Mouse (Mus musculus) mature B cell (primary cell): ENCODE results near the gene Ak9.

Source experiments
- in situ Hi-C: fragments of 300-500 bp; cut with MboI; formaldehyde crosslinking; loops from 2 replicates; pipeline ENCODE4 v1.14.3; 2019

The Ak9 gene

GRCm38 (mm10) chr10:41450780-41451522, 147.2 kb downstream of the Ak9 start:
- in situ Hi-C loops: no loop called here

- in situ Hi-C loops: no loop called here
Measured at GRCm38 (mm10) chr10:41451656-41452055, 147.9 kb downstream of the Ak9 start.

GRCm38 (mm10) chr10:41452791-41453190, 149.0 kb downstream of the Ak9 start:
- in situ Hi-C loops: no loop called here

GRCm38 (mm10) chr10:41459990-41460389, 156.2 kb downstream of the Ak9 start:
- in situ Hi-C loops: no loop called here

- in situ Hi-C loops: no loop called here
Measured at GRCm38 (mm10) chr10:41460501-41460900, 156.7 kb downstream of the Ak9 start.

- in situ Hi-C loops: no loop called here
Measured at GRCm38 (mm10) chr10:41461057-41461722, 157.4 kb downstream of the Ak9 start.

- in situ Hi-C loops: no loop called here
Measured at GRCm38 (mm10) chr10:41464401-41464955, 160.7 kb downstream of the Ak9 start.

- in situ Hi-C loops: no loop called here
Measured at GRCm38 (mm10) chr10:41467325-41467724, 163.5 kb downstream of the Ak9 start.

- in situ Hi-C loops: no loop called here
Measured at GRCm38 (mm10) chr10:41470693-41471092, 166.9 kb downstream of the Ak9 start.

- in situ Hi-C loops: no loop called here
Measured at GRCm38 (mm10) chr10:41472534-41472933, 168.8 kb downstream of the Ak9 start.

- in situ Hi-C loops: no loop called here
Measured at GRCm38 (mm10) chr10:41472962-41473481, 169.2 kb downstream of the Ak9 start.

GRCm38 (mm10) chr10:41473782-41474468, 170.1 kb downstream of the Ak9 start:
- in situ Hi-C loops: no loop called here

- in situ Hi-C loops: no loop called here
Measured at GRCm38 (mm10) chr10:41474981-41475391, 171.2 kb downstream of the Ak9 start.

- in situ Hi-C loops: no loop called here
Measured at GRCm38 (mm10) chr10:41476171-41477017, 172.6 kb downstream of the Ak9 start, which contains the start of gene Mical1. Gene Mical1 (plus strand): TSS chr10:41476314.

GRCm38 (mm10) chr10:41477018-41477277, 173.2 kb downstream of the Ak9 start:
- in situ Hi-C loops: no loop called here

GRCm38 (mm10) chr10:41477278-41478181, 173.8 kb downstream of the Ak9 start:
- in situ Hi-C loops: no loop called here

- in situ Hi-C loops: no loop called here
Measured at GRCm38 (mm10) chr10:41479961-41480360, 176.2 kb downstream of the Ak9 start.

GRCm38 (mm10) chr10:41480938-41481880, 177.4 kb downstream of the Ak9 start:
- in situ Hi-C loops: no loop called here

GRCm38 (mm10) chr10:41482446-41482845, 178.7 kb downstream of the Ak9 start:
- in situ Hi-C loops: no loop called here
